Mouse (Mus musculus) forebrain, embryonic 15.5 days (tissue): Measurements from ENCODE around the gene Asna1. TPM values are rescaled to one million over a fixed set of nuclear protein-coding genes. Genes with fewer than 3 reads are reported as not detected.

Source experiments
- ATAC-seq: fragments of 200-750 bp; cut with Nextera tagmentation; replicated peaks from 2 replicates; pipeline ENCODE4 v1.8.0; 2017; ENCODE audit warnings: mild to moderate bottlenecking, moderate TSS enrichment, moderate library complexity
- H3K27ac ChIP-seq: fragments of 300-500 bp; sonication (generic); replicated peaks from 2 replicates; pipeline ENCODE4 v1.5.1; 2015; ENCODE audit warnings: mild to moderate bottlenecking, inconsistent platforms
- H3K27me3 ChIP-seq: fragments of 300-500 bp; sonication (generic); 2 replicates; pipeline ENCODE4 v1.6.1; 2015; ENCODE audit warnings: inconsistent platforms
- H3K36me3 ChIP-seq: fragments of 300-500 bp; sonication (generic); 2 replicates; pipeline ENCODE4 v1.6.1; 2015; ENCODE audit warnings: mild to moderate bottlenecking, inconsistent platforms
- H3K4me1 ChIP-seq: fragments of 300-500 bp; sonication (generic); 2 replicates; pipeline ENCODE4 v1.6.1; 2015; ENCODE audit warnings: inconsistent platforms
- H3K4me2 ChIP-seq: fragments of 300-500 bp; sonication (generic); replicated peaks from 2 replicates; pipeline ENCODE4 v1.6.1; 2015; ENCODE audit warnings: mild to moderate bottlenecking, inconsistent platforms
- H3K4me3 ChIP-seq: fragments of 300-500 bp; sonication (generic); 2 replicates; pipeline ENCODE4 v1.5.1; 2015; ENCODE audit warnings: mild to moderate bottlenecking, inconsistent platforms
- H3K9ac ChIP-seq: fragments of 300-500 bp; sonication (generic); replicated peaks from 2 replicates; pipeline ENCODE4 v1.6.1; 2015; ENCODE audit warnings: mild to moderate bottlenecking, inconsistent platforms
- H3K9me3 ChIP-seq: fragments of 300-500 bp; sonication (generic); 2 replicates; pipeline ENCODE4 v1.6.1; 2016; ENCODE audit warnings: inconsistent platforms
- WGBS: fragments of 180-500 bp; shearing (Covaris S2); methylation state at CpG from one replicate; pipeline ENCODE4 v1.1.7; 2015; ENCODE audit warnings: mixed read lengths; 5-methylcytosine and 5-hydroxymethylcytosine counted together
- polyA plus RNA-seq: library from polyadenylated mRNA; unstranded; fragments of >200 nt; fragmentation: Nextera tagmentation; extraction: Ambion mirVana; gene quantifications from 2 replicates; pipeline ENCODE4 v1.2.1, GENCODE M21; 2015

Gene Asna1
- polyA plus RNA-seq, 1 experiment from 2014 or later: 154 TPM

DNA sequence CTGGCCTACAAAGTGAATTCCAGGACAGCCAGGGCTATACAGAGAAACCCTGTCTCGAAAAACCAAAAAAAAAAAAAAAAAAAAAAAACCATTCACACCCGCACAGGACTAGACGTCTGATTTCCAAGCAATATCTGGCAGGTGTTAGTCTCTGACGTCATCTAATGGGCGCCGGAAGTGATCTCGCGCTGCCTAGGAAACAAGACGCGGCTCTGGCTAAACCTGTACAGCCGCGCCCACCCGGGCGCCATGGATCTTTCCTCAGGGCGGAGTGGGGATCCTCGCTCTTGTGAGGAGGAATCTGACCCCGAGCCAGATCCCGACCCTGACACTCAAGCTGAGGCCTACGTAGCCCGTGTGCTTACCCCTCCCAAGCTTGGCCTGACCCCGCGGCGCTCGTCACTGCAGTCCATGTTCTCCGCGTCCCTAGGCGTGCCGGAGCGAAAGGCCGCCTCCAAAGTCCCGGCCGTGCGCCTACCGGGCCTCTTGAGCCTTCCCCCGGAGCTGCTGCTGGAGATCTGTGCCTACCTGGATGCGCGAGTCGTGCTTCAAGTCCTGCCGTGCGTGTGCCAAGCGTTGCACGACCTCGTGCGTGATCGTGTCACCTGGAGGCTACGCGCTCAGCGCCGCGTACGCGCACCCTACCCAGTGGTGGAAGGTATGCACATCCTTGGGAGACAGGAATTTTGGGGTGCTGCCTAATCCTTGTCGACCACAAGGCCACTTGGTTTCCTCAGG, 35.0 kb upstream of the Asna1 start, which contains the start of gene Fbxw9:
Fbxw9 (plus strand) TSS at position 177 of the 738 bp plus-strand sequence.
- H3K4me1 ChIP-seq: peaks cover 21% of the 10 kb centered on the region
- no peaks in the 10 kb centered on the region for H3K27me3 ChIP-seq
- under 1% methylated on average over 52 of the region's 53 CpGs for WGBS
- peak within 1 kb of the TSS; percentile 55 for H3K27ac ChIP-seq
- peak within 1 kb of the TSS; percentile 76 for H3K4me2 ChIP-seq
- peak; percentile 94 for ATAC-seq
- H3K4me3 ChIP-seq: peak within 1 kb of the TSS; percentile 88
- H3K36me3 ChIP-seq: peaks cover 24% of the 10 kb centered on the region
- H3K9ac ChIP-seq: peak within 1 kb of the TSS; percentile 70
- no peaks in the 10 kb centered on the region for H3K9me3 ChIP-seq

DNA sequence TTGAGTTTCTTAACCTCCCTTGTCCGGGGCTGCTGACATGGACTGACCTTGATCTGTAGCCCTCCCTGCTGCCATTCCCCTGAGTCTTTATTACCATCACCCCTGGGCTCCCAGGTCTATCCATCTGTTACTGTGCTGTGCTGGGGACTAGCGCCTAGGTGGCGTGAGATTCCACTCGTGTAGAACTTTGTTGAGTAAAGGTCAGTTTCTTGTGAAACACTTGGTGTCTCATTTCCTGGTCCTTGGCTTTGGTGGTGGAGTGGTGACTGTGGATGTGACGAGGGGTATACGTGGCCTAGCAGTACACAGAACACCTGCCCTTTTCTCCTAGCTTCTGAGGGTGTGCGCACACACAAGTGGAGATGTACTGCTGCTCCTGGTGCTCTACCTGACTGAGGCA, 32.3 kb upstream of the Asna1 start:
- Histone ChIP-seq H3K9ac (no peak overlapping the region), H3K27ac (no peak overlapping the region), H3K27me3 (no peaks in the 10 kb centered on the region), H3K4me2 (no peak overlapping the region), H3K9me3 (no peaks in the 10 kb centered on the region), H3K36me3 (peaks cover 44% of the 10 kb centered on the region), H3K4me3 (no peak overlapping the region), H3K4me1 (peaks cover 19% of the 10 kb centered on the region)
- 87% methylated on average over 7 of the region's 7 CpGs for WGBS
- no peak for ATAC-seq

GRCm38 (mm10) chr8:85043619-85044018, 18.5 kb upstream of the Asna1 start:
- no peak overlapping the region for H3K4me3 ChIP-seq
- peaks cover 66% of the 10 kb centered on the region for H3K36me3 ChIP-seq
- no peaks in the 10 kb centered on the region for H3K27me3 ChIP-seq
- no peak overlapping the region for H3K4me2 ChIP-seq
- H3K4me1 ChIP-seq: peaks cover 7% of the 10 kb centered on the region
- no peak for ATAC-seq
- no peak overlapping the region for H3K27ac ChIP-seq
- 93% methylated on average over 6 of the region's 6 CpGs for WGBS
- H3K9ac ChIP-seq: no peak overlapping the region
- no peaks in the 10 kb centered on the region for H3K9me3 ChIP-seq

GRCm38 (mm10) chr8:85037681-85038531, 12.8 kb upstream of the Asna1 start:
- H3K4me1 ChIP-seq: peaks cover 30% of the 10 kb centered on the region
- peak overlapping the region; percentile 88 for H3K4me3 ChIP-seq
- H3K27me3 ChIP-seq: no peaks in the 10 kb centered on the region
- peak overlapping the region; percentile 87 for H3K9ac ChIP-seq
- H3K4me2 ChIP-seq: peak overlapping the region; percentile 93
- WGBS: under 1% methylated on average over 57 of the region's 57 CpGs
- H3K36me3 ChIP-seq: peaks cover 24% of the 10 kb centered on the region
- no peaks in the 10 kb centered on the region for H3K9me3 ChIP-seq
- 0 out of 2 replicates have a peak, but pooled peaks have one; percentile 7 for ATAC-seq
- H3K27ac ChIP-seq: peak overlapping the region; percentile 99

GRCm38 (mm10) chr8:85037366-85037680, 12.2 kb upstream of the Asna1 start:
- H3K9ac ChIP-seq: peak overlapping the region; percentile 87
- H3K4me3 ChIP-seq: peak overlapping the region; percentile 88
- WGBS: 0% methylated on average over 14 of the region's 14 CpGs

GRCm38 (mm10) chr8:85036718-85037365, 11.8 kb upstream of the Asna1 start, which contains the start of gene Tnpo2:
Gene Tnpo2 (plus strand): TSS chr8:85036915.
- H3K4me3 ChIP-seq: peak within 1 kb of the TSS; percentile 88
- H3K4me1 ChIP-seq: peaks cover 30% of the 10 kb centered on the region
- H3K9me3 ChIP-seq: no peaks in the 10 kb centered on the region
- peak within 1 kb of the TSS; percentile 93 for H3K4me2 ChIP-seq
- no peaks in the 10 kb centered on the region for H3K27me3 ChIP-seq
- peaks cover 32% of the 10 kb centered on the region for H3K36me3 ChIP-seq
- peak; percentile 90 for ATAC-seq
- H3K27ac ChIP-seq: peak within 1 kb of the TSS; percentile 99
- H3K9ac ChIP-seq: peak within 1 kb of the TSS; percentile 87
- WGBS: under 1% methylated on average over 55 of the region's 59 CpGs

More at GRCm38 (mm10) chr8:85037366-85037680, 12.2 kb upstream of the Asna1 start:
- H3K36me3 ChIP-seq: peaks cover 28% of the 10 kb centered on the region
- peak; percentile 65 for ATAC-seq
- no peaks in the 10 kb centered on the region for H3K9me3 ChIP-seq
- peak overlapping the region; percentile 93 for H3K4me2 ChIP-seq
- H3K4me1 ChIP-seq: peaks cover 30% of the 10 kb centered on the region
- no peaks in the 10 kb centered on the region for H3K27me3 ChIP-seq
- peak overlapping the region; percentile 99 for H3K27ac ChIP-seq

GRCm38 (mm10) chr8:85036381-85036717, 11.3 kb upstream of the Asna1 start:
- peak; percentile 47 for ATAC-seq
- peak overlapping the region; percentile 99 for H3K27ac ChIP-seq
- peaks cover 33% of the 10 kb centered on the region for H3K36me3 ChIP-seq
- no peaks in the 10 kb centered on the region for H3K27me3 ChIP-seq
- 1% methylated on average over 9 of the region's 9 CpGs for WGBS
- no peaks in the 10 kb centered on the region for H3K9me3 ChIP-seq
- peak overlapping the region; percentile 93 for H3K4me2 ChIP-seq
- peak overlapping the region; percentile 88 for H3K4me3 ChIP-seq
- peaks cover 30% of the 10 kb centered on the region for H3K4me1 ChIP-seq
- H3K9ac ChIP-seq: peak overlapping the region; percentile 69

DNA sequence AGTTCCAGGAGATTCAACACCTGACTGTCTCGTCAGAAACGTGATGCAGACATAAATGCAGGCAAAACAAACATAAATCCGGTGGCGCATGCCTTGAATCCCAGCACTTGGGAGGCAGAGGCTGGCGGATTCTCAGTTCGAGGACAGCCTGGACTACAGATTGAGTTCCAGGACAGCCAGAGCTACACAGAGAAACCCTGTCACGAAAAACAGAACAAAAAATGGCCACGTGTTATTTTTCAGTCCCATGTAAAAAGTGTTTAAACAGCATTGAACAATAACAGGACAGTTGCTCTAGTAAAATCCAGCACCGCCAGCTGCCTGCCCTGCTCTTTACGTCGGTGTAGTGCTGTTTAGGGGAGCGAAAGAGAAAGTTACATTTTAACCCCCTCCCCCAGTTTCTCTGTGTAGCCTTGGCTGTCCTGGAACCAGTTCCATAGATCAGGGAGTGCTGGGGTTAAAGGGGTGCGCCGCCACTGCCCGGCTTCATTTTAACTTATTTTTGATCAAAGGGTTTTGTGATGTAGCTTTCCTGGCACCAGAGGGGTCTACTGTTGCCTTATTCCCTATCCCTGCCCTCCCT, 10.7 kb upstream of the Asna1 start:
- peaks cover 32% of the 10 kb centered on the region for H3K36me3 ChIP-seq
- no peak; the same call in 1 of the 2 replicates for ATAC-seq
- H3K27ac ChIP-seq: peak overlapping the region; percentile 99
- no peaks in the 10 kb centered on the region for H3K9me3 ChIP-seq
- peaks cover 30% of the 10 kb centered on the region for H3K4me1 ChIP-seq
- no peaks in the 10 kb centered on the region for H3K27me3 ChIP-seq
- H3K4me2 ChIP-seq: peak overlapping the region; percentile 93
- under 1% methylated on average over 15 of the region's 15 CpGs for WGBS
- peak overlapping the region; percentile 88 for H3K4me3 ChIP-seq
- H3K9ac ChIP-seq: peak overlapping the region; percentile 69

DNA sequence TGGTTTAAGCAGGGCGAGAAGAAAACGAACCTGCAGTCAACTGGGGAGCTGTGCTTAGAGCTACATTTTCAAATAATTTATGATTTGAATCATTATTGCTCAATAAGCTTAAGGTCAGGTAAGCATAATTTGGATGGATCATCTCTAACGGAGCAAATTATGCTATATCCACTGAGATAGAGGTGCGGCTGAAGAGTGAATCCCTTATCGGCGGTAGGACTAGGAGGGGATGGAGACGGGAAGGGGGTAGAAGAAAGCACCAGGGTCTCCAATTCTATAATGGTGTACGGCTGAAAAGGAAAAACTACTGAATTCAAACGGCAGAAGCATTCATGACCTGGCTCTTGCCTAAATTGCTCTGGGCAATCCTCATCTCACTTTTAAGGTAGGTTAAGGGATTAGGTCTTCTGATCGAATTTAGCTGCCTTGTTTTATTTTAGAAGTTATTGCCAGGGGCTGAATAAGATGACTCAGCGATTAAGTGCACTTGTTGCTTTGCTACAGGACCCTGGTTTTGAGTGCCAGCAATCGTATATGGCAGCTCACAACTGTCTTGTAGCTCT, 10.2 kb upstream of the Asna1 start:
- H3K4me2 ChIP-seq: peak overlapping the region; percentile 93
- H3K9me3 ChIP-seq: no peaks in the 10 kb centered on the region
- 6% methylated on average over 12 of the region's 12 CpGs for WGBS
- H3K27me3 ChIP-seq: no peaks in the 10 kb centered on the region
- peak overlapping the region; percentile 69 for H3K9ac ChIP-seq
- H3K4me3 ChIP-seq: peak overlapping the region; percentile 88
- peaks cover 30% of the 10 kb centered on the region for H3K4me1 ChIP-seq
- H3K36me3 ChIP-seq: peaks cover 32% of the 10 kb centered on the region
- H3K27ac ChIP-seq: peak overlapping the region; percentile 99; the same call in 1 of the 2 replicates
- no peak for ATAC-seq

DNA sequence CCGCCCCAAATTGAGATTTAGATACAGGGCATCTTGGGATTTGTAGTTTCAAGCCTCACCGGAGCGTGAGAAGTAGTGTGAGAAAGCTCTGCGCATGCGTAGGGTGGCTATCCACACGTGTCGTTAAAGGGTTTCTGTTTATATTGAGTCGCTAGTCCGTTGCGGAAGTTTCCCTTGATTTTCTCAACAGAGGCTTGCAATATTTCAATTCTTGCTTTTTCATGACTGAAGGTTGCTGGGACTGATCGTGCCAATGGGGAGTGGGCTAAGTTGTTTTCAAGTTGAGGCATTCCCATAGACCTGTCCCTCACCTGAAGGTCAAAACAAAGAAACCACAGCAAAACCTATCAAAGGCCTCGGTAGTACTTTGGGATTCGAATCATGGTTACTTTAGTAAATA, 9.7 kb upstream of the Asna1 start:
- Histone ChIP-seq H3K36me3 (peaks cover 37% of the 10 kb centered on the region), H3K9me3 (no peaks in the 10 kb centered on the region), H3K4me1 (peaks cover 30% of the 10 kb centered on the region), H3K27ac (no peak overlapping the region), H3K9ac (no peak overlapping the region), H3K4me3 (peak overlapping the region; percentile 88), H3K4me2 (peak overlapping the region; percentile 93), H3K27me3 (no peaks in the 10 kb centered on the region)
- ATAC-seq: no peak
- WGBS: 4% methylated on average over 13 of the region's 13 CpGs

- Histone ChIP-seq H3K4me2 (no peak overlapping the region), H3K27ac (no peak overlapping the region), H3K4me3 (no peak overlapping the region), H3K27me3 (no peaks in the 10 kb centered on the region), H3K4me1 (peaks cover 30% of the 10 kb centered on the region), H3K9ac (no peak overlapping the region), H3K9me3 (no peaks in the 10 kb centered on the region), H3K36me3 (peaks cover 39% of the 10 kb centered on the region)
- WGBS: 74% methylated on average over 1 of the region's 1 CpGs
- no peak for ATAC-seq
Measured at GRCm38 (mm10) chr8:85033867-85034266, 8.8 kb upstream of the Asna1 start.
